Mouse (Mus musculus): ENCODE measurements at regions not wholly inside any gene's neighbourhood (a gene's known extent, or its start where the extent isn't known, plus 50 kb on each side); places are given as distances from the start of the nearest gene placed in this dataset.

DNA sequence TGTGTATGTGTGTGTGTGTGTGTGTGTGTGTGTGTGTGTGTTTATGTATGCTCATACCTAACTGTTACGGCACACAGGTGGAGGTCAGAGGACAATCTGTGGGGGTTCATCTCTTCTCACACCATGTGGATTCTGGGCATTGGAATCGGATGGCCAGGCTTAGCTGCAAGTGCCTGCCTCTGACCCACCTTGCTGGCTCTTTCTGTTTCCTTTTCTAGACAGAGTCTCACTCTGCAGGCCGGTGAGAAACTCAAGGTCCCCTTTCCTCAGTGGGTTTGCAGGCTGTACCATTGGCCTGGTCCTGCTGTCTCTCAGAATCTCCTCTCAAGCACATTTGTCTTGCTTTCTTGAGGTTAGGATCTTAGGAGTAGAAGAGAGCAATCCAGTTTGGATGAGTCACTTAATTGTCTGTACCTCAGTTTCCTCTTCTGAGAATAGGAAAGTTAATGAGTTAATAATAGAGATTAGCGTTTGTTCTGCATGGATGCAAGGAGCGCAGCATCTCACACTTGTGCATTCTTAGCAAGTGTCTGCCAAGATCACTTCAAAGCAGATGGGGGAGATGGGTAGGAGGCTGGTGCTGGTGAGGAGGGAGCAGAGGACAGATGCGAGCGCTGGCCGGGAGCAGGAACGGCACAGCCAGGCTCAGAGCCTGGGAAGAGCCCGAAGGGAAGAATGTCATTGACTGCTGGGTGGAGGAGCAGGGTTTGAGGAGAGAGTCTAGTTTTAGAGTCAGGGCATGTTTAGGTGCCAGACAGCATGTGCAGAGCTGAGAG, 155.2 kb downstream of the Chst1 start:
- DNase-seq: no peak

DNA sequence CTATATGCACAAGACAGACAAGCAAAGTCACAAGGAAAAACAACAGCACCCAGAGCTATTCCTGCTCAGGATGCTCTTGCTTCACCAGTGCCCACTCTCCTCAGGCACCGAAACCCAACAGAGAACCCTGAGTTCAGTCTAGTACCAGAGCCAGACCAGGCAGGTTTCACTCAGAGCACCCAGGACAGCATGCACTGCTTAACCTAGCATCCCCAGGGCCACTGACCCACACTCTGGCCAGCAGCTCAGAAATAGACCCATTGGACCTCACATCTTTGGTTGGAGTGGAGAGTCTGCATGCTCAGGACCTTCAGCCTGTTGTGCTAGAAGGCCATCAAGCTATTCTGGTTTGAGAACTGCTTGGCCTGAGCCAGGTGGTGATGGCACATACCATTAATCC, 157.0 kb downstream of the Chst1 start:
- DNase-seq: no peak

DNA sequence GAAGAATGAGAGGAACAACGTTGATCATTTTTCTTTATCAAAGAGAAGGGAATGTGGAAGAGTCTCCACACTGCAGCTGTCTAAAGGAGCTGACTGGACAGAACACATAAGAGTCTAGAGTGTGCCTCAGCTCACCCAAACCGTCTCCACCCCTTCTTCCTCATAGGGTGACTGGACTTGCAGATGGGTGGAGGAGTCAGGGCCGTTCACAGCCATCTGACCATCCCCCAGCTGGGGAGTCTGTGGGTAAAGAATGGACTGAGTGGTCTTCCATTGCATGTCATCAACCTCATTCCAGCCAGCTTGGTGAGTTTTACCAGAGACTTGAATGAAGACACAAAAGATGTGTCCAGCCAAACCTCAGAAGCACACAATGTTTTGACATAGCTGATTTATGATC, 156.1 kb upstream of the Syt13 start:
- DNase-seq: no peak

GRCm38 (mm10) chr2:92763881-92764635, 150.8 kb upstream of the Syt13 start:
- DNase-seq: no peak

GRCm38 (mm10) chr2:92767476-92768005, 147.4 kb upstream of the Syt13 start:
- no peak for DNase-seq

DNA sequence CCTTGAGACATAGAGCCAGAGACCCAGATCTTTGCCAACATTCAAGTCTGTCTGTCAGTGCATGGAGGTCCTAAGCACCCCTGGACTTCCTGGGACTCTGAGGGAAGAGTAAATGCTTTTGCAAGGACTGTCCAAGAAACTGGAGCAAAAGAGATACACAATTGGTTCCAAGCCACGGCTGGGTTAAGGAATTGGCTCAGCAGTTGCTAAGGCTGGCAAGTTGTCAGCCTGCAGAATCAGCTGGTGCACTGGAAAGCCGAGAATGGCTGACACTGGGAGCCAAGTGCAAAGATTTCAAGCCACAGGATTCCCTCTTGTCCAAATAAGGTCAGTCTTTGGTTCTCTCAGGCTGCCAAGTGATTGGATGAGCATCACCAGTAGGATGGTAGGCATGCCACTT, 146.8 kb upstream of the Syt13 start:
- no peak for DNase-seq

DNA sequence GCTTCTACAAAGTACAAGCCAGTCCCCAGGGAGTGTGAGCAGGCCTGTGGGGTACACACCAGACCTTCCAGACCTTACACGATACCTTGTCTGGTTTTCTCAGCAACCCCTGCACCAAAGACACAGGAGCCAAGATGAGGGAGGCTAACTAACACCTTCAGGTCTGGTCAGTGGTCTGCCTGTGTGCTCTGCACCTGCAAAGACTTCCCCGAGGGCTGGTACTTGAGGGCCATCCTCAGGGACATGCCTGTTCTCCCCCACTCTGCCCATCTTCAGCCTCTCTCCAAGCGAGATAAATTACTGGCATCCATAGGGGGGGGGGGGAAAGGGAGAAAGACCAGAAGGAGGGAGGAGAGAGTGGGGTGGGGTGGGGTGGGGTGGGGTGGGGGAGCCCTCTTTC, 145.8 kb upstream of the Syt13 start:
- DNase-seq: no peak

GRCm38 (mm10) chr2:92770098-92770497, 144.8 kb upstream of the Syt13 start:
- no peak for DNase-seq

DNA sequence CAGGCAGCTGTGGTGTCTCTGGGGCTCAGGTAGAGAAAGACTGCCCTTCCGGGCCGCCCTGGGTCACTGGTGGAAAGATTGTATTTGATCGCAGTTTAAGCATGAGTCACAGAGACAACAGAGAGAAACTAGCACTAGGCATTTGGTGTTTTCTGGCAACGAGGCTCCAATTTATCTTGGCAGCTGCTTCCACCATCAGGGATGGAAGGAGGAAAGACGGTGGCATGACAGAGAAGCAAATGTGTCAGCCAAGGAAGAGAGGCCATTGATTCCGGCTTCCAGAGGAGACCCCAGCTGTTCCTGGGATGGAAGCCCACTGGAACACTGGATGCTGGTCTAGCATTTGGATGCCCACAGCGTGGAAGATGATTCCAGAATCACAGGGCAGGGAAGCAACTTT, 142.3 kb upstream of the Syt13 start:
- DNase-seq: no peak

GRCm38 (mm10) chr2:92776497-92776896, 138.4 kb upstream of the Syt13 start:
- DNase-seq: no peak

DNA sequence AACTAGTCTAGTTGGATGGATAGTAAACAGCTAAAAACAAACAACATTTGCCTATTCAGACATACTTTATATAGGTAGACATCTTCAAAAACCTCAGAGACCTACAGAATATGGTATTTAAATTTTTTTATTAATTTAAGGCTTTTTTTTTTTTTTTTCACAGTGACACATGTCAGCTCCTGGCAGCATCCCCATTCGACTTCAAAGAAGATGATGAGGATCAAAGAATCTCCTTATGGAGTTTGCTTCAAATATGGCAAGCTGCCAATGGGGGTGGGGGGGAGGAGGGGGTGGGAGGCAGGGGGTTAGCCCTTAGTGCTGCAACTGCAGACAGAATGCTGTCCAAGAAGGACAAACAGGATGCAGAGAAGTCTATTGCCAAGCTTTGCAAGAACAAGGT, 135.8 kb upstream of the Syt13 start:
- DNase-seq: no peak

DNA sequence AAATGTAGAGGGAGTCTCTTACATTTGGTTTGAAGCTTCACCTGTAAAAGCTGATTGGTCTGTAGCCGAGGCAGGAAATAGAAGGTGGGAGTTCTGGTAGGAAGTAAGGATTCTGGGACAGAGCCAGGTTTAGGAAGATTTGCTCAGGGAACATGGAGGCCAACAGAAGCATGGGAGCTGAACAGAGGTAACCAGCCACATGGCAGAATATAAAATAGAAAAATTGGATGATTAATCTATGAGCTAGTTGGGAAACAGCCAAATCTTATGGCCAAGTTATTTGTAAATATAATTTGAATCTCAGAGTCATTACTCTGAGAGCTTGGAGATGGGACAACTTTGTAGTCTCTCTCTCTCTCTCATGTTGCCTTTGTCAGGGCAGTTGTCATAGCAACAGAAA, 134.9 kb upstream of the Syt13 start:
- no peak for DNase-seq

DNA sequence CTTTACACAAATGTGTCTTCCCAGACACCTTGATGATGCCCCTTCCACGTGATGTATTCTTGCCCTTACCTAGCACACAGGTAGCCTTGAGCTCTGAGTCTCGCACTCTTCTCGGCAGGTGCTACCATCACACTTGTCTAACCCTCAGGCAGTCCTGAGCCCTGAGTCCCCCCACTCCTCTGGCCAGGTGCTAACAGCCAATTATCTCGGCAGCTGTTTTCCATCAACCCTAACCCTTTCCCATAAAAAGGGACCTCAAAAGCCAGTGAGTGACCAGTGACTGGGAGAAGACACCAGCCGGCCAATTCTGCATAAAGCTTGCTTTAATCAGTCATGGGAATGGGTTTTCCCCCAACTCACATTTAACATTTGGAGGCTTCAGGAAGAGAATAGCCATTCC, 133.4 kb upstream of the Syt13 start:
- DNase-seq: no peak

DNA sequence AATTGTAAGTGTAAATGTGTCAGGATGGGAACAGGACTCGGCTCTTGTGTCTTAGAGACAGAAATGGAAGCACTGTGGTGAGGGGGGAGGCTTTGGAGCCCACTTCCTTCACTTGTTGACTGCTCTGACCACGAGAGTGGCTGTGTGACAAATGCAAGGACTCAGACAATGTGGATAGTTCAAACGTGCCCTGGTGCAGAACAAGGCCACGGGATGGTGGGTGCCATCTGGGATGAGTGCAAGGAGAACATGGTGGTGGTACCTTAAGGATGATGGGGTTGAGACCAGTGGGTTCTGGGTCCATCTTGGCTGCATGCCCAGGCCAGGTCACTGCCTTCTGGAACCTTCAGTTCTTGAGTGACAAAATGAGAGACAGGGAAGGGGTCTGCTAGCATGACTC, 132.3 kb upstream of the Syt13 start:
- no peak for DNase-seq

GRCm38 (mm10) chr2:92784916-92785315, 130.0 kb upstream of the Syt13 start:
- DNase-seq: no peak

DNA sequence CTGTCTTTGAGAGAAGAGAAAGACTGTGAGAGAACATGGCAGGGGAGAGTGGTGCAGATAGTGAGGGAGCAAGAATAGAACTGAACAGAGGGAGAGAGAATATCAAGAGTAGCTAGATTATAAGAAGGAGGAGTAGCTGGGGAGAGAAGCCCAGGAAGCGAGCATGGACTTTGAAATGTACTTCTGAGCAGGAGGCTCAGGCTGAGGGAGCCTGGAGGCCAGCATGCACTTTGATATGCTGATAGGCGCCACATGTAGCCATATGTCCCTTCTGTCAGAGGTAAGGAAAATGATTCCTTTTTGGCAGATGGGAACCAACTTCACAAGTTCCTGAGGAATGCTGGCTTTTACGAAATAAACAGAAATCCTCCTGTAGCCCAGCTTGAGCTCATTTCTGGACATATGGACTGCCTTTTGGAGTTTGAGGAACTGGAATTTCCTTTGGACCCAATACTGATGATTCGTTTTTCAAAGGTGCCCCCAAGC, 126.9 kb upstream of the Syt13 start:
- DNase-seq: no peak

GRCm38 (mm10) chr2:92788875-92789274, 126.0 kb upstream of the Syt13 start:
- DNase-seq: no peak

- DNase-seq: no peak
Measured at GRCm38 (mm10) chr2:92790374-92790773, 124.5 kb upstream of the Syt13 start.

GRCm38 (mm10) chr2:92799770-92800169, 115.1 kb upstream of the Syt13 start:
- DNase-seq: no peak

- DNase-seq: no peak
Measured at GRCm38 (mm10) chr2:92800667-92801066, 114.2 kb upstream of the Syt13 start.

- no peak for DNase-seq
Measured at GRCm38 (mm10) chr2:92804916-92805315, 110.0 kb upstream of the Syt13 start.

DNA sequence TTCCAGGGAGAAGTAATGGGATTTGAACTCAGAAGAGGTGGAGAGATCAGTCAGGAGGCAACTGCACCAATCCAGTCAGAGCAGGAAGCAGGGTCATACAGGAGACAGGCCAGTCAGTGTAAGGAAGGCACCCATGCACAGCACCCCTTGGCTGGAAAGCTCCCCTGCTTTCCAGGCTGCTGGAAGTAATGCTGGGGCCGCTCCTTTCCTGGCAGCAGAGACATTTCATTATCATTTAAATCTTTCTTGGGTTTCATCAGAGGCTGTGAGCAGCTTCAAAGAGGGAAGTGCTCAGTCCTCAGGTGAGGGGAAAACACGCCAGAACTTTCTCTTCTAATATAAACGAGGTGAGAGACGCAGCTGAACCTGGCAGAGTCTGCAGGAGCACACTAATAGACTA, 109.1 kb upstream of the Syt13 start:
- DNase-seq: no peak

GRCm38 (mm10) chr2:92806481-92807195, 108.3 kb upstream of the Syt13 start:
- DNase-seq: no peak
